Mouse (Mus musculus) G1E (cell line): ENCODE data around the gene Nckap5.

Experiments
- CTCF ChIP-seq: IDR thresholded peaks from 2 replicates; pipeline ENCODE4 v1.5.1; 2012; ENCODE audit warnings: low read depth, low read length, inconsistent platforms, mixed read lengths
- GATA1 ChIP-seq: IDR thresholded peaks from 2 replicates; pipeline ENCODE4 v1.6.1; 2012; ENCODE audit warnings: borderline replicate concordance, low read length, inconsistent platforms, mixed read lengths
- GATA2 ChIP-seq: IDR thresholded peaks from 2 replicates; pipeline ENCODE4 v1.6.1; 2012; ENCODE audit warnings: low read depth, low read length, inconsistent platforms, borderline replicate concordance
- TAL1 ChIP-seq: conservative IDR thresholded peaks from 2 replicates; pipeline ENCODE4 v1.6.1; 2012; ENCODE audit warnings: low read depth, low read length, inconsistent platforms, mixed read lengths

DNA sequence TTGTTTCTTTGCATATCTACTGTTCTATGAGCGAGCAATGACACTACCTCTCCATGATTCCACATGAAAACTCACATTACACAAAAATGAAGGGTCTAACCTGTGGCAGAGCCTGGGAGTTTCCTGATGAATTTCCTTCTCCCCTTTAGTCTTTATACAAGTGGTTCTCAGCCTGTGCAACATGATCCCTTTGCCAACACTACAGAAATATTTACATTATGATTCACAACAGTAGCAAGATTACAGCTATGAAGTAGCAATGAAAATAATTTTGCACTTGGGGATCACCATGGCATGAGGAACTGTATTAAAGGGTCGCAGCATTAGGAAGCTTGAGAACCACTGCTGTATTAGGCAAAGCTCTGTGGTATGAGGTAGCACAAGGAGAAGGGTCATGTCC lies 191.1 kb downstream of the Nckap5 start:
- TF ChIP-seq CTCF (no peak), GATA1 (no peak), TAL1 (no peak), GATA2 (no peak)
